Mouse (Mus musculus): ENCODE results near the gene Batf.
A peak's percentile ranks its signal among the peaks of the same experiment; 100 is the strongest.
"Not testable (repeated sequence)": the region's sequence is repeated elsewhere in the genome, so short reads cannot be mapped to it uniquely, and the experiment has no call there.

Batf gene

GRCm38 (mm10) chr12:85684411-85685275 is 1.8 kb upstream of the Batf start:
- DNase-seq (ENCODE audit: low read depth, low spot score), result no peak

GRCm38 (mm10) chr12:85687217-85687533 is 706 bp downstream of the Batf start:
- no peak for DNase-seq (ENCODE audit: low read depth, low spot score)

- no peak for DNase-seq (ENCODE audit: low read depth, low spot score)
These were observed 1.4 kb downstream of the Batf start for GRCm38 (mm10) chr12:85687846-85688245.

- DNase-seq (ENCODE audit: low read depth, low spot score), result no peak
These were observed 9.3 kb downstream of the Batf start for GRCm38 (mm10) chr12:85695787-85696186.

GRCm38 (mm10) chr12:85696436-85696835 is 10.0 kb downstream of the Batf start:
- DNase-seq (ENCODE audit: low read depth, low spot score), result no peak

DNA sequence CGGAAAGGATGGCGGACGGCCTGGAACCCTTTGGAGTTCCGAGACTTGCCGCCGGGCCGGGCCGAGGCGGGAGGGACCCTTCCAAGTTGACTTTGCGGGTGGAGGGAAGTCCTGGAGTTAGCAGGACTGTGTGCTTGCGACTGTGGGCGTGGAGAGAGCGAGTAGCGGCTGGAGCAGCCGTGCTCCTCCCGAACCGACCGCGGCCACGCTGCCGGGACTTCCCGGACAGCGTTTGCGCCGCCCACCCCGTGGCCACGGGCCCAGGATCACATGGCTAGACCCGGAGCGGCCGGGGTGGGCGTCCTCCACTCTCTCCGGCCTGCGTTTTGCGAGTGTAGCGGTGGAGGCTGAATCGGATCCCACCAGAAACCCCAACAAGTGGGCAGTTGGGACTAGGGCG is 11.7 kb downstream of the Batf start:
- DNase-seq (ENCODE audit: low read depth, low spot score), result not testable (repeated sequence)

- no peak for DNase-seq (ENCODE audit: low read depth, low spot score)
These were observed 13.8 kb downstream of the Batf start for GRCm38 (mm10) chr12:85700191-85700841.

- no peak for DNase-seq (ENCODE audit: low read depth, low spot score)
These were observed 14.4 kb downstream of the Batf start for GRCm38 (mm10) chr12:85700842-85701223.

- DNase-seq (ENCODE audit: low read depth, low spot score), result no peak
These were observed 15.9 kb downstream of the Batf start for GRCm38 (mm10) chr12:85702166-85703055.

- no peak for DNase-seq (ENCODE audit: low read depth, low spot score)
These were observed 17.0 kb downstream of the Batf start for GRCm38 (mm10) chr12:85703507-85703906.

- DNase-seq (ENCODE audit: low read depth, low spot score), result no peak
These were observed 18.1 kb downstream of the Batf start for GRCm38 (mm10) chr12:85704566-85704965.

- peak; percentile 60 for DNase-seq (ENCODE audit: low read depth, low spot score)
These were observed 18.7 kb downstream of the Batf start for GRCm38 (mm10) chr12:85705002-85705830.

- no peak for DNase-seq (ENCODE audit: low read depth, low spot score)
These were observed 19.5 kb downstream of the Batf start for GRCm38 (mm10) chr12:85705831-85706530.

DNA sequence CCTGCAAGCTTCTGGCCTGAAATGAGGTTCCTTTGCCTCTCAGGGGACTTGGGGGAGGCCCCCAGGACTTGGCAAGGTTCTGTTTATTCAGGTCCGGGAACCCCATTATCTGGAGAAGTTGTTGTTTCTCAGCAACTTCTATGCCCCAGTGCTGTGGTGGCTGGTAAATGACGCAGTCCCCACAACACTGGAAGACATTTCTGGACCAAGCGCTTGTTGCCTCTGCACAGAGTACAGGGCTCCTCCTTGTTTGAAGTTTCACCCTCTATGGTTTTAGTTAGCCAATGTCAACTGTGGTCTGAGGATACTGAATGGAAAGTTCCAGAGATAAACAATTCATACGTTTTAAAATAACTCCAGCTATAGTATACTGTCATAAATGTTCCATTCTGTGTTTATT is 20.4 kb downstream of the Batf start:
- DNase-seq (ENCODE audit: low read depth, low spot score), result no peak

DNA sequence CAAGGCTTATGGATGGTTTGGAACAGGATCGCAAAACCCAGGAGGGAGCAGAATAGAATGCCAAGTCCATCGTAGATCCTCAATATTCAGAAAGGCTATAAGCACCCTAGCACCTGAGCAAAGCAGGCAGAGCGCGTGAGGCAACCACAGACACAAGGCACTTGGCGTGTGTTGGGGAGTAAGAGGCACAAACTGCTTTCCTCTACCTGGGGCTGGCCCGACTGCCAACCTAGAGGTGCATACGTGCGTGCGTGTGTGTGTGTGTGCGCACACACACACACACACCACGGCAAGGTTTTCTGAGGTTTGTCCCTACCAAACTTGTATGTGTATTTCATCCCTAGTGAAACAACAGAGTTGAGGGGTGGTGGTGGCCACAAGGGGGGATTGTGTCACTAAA is 20.9 kb downstream of the Batf start:
- no peak for DNase-seq (ENCODE audit: low read depth, low spot score)

DNA sequence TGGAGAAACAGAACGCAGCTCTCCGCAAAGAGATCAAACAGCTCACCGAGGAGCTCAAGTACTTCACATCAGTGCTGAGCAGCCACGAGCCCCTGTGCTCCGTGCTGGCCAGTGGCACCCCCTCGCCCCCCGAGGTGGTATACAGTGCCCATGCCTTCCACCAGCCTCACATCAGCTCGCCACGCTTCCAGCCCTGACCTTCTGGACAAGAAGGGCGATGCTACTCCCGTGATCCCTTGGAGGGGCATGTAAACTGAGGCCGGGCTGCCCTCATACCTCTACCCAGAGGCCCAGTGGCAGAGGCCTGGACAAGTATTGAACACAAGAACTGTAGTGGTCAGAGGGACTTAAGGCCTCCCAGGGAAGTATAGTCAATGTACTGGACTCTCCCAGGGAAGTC is 22.1 kb downstream of the Batf start:
- DNase-seq (ENCODE audit: low read depth, low spot score), result no peak

GRCm38 (mm10) chr12:85710695-85711094 is 24.2 kb downstream of the Batf start:
- DNase-seq (ENCODE audit: low read depth, low spot score), result no peak

DNA sequence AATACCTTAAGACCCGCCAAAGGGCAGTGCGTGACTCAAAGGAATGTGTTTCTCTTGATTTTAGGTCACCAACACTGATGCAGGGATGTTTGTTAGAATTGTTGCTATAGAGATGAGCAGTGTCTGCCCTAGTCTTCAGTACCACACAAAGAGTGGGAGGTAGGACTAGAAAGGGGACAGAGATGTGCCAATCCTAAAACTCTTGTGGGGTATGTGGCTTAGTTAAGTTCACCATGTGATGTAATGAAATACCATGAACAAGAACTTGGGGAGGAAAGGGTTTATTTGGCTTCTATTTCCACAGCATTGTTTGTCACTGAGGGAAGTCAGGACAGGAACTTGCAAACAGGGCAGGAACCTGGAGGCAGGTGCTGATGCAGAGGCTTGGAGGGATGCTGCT is 26.1 kb downstream of the Batf start:
- DNase-seq (ENCODE audit: low read depth, low spot score), result no peak

GRCm38 (mm10) chr12:85714126-85714525 is 27.7 kb downstream of the Batf start:
- no peak for DNase-seq (ENCODE audit: low read depth, low spot score)

DNA sequence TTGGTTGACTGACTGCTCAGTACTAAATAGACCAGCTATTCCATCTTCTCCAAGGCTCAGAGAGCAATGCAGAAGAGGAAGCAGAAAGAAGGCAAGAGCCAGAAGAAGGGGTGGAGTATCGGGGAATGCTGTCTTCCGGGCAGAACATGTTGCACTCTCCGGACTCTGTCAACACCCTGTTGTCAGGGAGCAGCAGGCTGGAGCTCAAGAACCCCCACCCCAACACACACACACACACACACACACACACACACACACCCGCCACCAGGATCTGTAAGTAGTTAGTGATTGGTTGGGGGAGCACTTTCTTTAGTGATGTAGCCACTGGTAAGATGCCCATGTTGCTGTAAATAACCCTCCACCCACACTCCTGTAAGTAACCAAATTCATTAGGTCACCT is 38.8 kb downstream of the Batf start:
- no peak for DNase-seq (ENCODE audit: low read depth, low spot score)

Data from 3T3-L1 (cell line).